Mouse (Mus musculus) E14TG2a.4 (cell line): ENCODE measurements at regions not wholly inside any gene's neighbourhood (a gene's known extent, or its start where the extent isn't known, plus 50 kb on each side); places are given as distances from the start of the nearest gene placed in this dataset.

Source experiments
- H3K27me3 ChIP-seq: 2 replicates; pipeline ENCODE4 v1.6.1; 2014; ENCODE audit warnings: low read length, control low read depth; ENCODE audit not compliant: insufficient read depth
- H3K36me3 ChIP-seq: 2 replicates; pipeline ENCODE4 v1.6.1; 2014; ENCODE audit warnings: low read length, control low read depth; ENCODE audit not compliant: insufficient read depth
- H3K4me1 ChIP-seq: replicated peaks from 2 replicates; pipeline ENCODE4 v1.6.1; 2014; ENCODE audit warnings: low read depth, low read length, control low read depth
- H3K4me3 ChIP-seq: replicated peaks from 2 replicates; pipeline ENCODE4 v1.5.1; 2014; ENCODE audit warnings: mild to moderate bottlenecking, low read length
- H3K9me3 ChIP-seq: 2 replicates; pipeline ENCODE4 v1.6.1; 2014; ENCODE audit warnings: low read length, control low read depth
- CTCF ChIP-seq: conservative IDR thresholded peaks from 2 replicates; pipeline ENCODE4 v1.5.1; 2014; ENCODE audit warnings: low read length
- NANOG ChIP-seq: IDR thresholded peaks from 2 replicates; pipeline ENCODE4 v1.6.1; 2014; ENCODE audit warnings: borderline replicate concordance, low read length, mixed read lengths
- POU5F1 ChIP-seq: IDR thresholded peaks from 2 replicates; pipeline ENCODE4 v1.6.1; 2014; ENCODE audit warnings: low read length, borderline replicate concordance

DNA sequence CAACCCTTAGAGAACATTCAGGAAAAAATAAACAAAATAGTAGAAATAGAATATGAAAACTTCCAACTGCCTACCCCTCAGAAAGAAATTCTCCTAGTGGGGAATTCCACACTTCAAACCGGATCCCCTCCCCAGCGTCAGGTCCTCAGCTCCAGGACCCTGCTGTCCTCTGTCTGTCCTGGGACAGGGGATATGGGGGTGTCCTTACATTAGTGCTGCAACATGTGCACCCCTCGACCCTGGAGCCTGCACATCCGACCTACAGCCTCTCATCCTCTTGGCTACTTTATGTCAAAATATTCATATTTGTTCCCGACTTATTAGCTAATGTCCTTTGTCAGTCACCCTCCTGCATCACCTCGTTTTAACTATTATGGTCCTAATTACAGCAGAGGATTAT is 106.0 kb upstream of the Mrps22 start:
- Histone ChIP-seq H3K36me3 (no peaks in the 10 kb centered on the region), H3K4me3 (no peak overlapping the region), H3K27me3 (peaks cover 7% of the 10 kb centered on the region; the same call in 1 of the 2 replicates), H3K4me1 (peaks cover 8% of the 10 kb centered on the region), H3K9me3 (no peaks in the 10 kb centered on the region)
- no peak for TF ChIP-seq POU5F1
- TF ChIP-seq CTCF, result no peak
- no peak for TF ChIP-seq NANOG

DNA sequence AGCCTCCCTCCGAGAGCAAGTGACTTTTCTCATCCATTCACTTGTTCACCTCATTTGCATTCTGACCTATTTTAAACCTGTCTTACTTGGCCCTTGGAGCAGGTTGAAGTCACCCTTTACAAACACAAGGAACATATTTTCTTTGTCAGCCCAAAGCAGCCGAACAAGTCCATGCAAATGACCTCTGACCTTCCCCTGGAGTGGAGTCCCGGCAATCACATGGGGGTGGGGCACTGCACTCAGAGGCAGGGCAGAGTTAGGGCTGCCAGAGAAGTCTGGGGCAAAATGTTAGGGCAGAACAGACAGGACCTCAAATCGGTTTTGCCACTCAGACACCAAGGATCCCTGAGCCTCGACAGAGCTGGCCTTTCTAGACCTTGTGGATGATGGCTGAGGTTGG is 102.7 kb upstream of the Mrps22 start:
- no peak overlapping the region for H3K4me3 ChIP-seq
- no peaks in the 10 kb centered on the region for H3K36me3 ChIP-seq
- H3K27me3 ChIP-seq, result peaks cover 7% of the 10 kb centered on the region; the same call in 1 of the 2 replicates
- H3K4me1 ChIP-seq, result peaks cover 8% of the 10 kb centered on the region
- H3K9me3 ChIP-seq, result no peaks in the 10 kb centered on the region
- TF ChIP-seq CTCF (no peak), POU5F1 (no peak), NANOG (no peak)

DNA sequence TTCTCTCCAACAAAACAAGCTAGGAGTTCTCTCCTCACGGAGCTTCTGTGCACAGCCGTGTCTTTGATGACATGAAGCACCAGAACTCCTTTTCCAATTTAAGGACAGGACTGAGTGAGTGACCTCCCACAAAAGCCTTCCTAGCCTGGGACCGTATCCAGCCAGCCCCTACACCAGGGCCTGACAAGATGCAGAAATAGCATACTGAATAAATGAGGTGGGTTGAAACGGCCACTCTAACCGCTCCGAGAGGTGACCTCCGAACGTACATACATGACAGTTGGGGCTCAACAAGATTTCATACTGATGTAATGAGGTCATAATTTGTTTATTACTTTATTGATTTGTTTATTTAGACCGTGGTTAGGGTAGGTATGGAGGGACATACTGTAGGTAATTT is 101.9 kb upstream of the Mrps22 start:
- TF ChIP-seq POU5F1 (no peak), NANOG (no peak), CTCF (no peak)
- Histone ChIP-seq H3K4me3 (no peak overlapping the region), H3K36me3 (no peaks in the 10 kb centered on the region), H3K4me1 (peaks cover 8% of the 10 kb centered on the region), H3K9me3 (no peaks in the 10 kb centered on the region), H3K27me3 (peaks cover 7% of the 10 kb centered on the region; the same call in 1 of the 2 replicates)

DNA sequence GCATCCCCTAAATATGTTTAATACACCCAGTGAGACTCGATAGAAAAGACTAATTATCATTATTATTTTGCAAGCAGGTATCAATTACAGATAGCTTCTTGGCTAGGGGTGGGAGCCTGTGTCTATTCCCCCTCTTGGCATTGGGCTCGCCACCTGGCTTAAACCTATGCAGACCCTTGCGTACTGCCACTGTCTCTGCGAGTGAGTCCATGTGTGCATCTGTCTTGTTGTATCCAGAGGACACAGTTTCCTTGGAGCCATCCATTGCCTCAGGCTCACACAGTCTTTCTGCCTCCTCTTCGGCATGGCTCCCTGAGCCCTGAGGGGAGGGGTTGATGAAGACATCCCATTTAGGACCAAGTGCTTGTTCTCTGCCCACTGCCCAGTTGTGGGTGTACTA is 99.1 kb upstream of the Mrps22 start:
- Histone ChIP-seq H3K9me3 (no peaks in the 10 kb centered on the region), H3K27me3 (peaks cover 3% of the 10 kb centered on the region; the same call in 1 of the 2 replicates), H3K36me3 (no peaks in the 10 kb centered on the region), H3K4me3 (no peak overlapping the region), H3K4me1 (peaks cover 5% of the 10 kb centered on the region)
- TF ChIP-seq CTCF (no peak), NANOG (no peak), POU5F1 (no peak)

DNA sequence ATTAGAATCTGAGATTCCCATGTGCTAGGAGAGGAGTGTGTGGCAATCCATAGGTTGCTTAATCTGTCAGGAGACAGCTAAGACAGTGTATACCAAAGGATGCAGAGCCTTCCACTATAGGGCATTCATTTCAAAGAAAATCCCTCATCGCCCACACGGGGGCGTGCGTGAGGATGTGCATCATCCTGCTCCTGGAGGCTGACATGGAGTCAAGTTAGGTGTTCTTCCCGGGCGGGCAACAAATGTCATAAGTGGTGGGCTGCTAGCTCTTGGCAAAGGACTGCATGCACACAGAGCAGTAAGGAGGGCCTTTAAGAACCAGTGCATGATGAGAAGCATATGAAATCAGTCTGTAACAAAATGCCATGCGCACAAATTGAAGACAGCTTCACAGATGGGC is 95.7 kb upstream of the Mrps22 start:
- no peaks in the 10 kb centered on the region for H3K4me1 ChIP-seq
- H3K9me3 ChIP-seq, result no peaks in the 10 kb centered on the region
- no peaks in the 10 kb centered on the region for H3K27me3 ChIP-seq
- no peak overlapping the region for H3K4me3 ChIP-seq
- TF ChIP-seq POU5F1 (no peak), CTCF (peak; percentile 37)
- no peaks in the 10 kb centered on the region for H3K36me3 ChIP-seq

DNA sequence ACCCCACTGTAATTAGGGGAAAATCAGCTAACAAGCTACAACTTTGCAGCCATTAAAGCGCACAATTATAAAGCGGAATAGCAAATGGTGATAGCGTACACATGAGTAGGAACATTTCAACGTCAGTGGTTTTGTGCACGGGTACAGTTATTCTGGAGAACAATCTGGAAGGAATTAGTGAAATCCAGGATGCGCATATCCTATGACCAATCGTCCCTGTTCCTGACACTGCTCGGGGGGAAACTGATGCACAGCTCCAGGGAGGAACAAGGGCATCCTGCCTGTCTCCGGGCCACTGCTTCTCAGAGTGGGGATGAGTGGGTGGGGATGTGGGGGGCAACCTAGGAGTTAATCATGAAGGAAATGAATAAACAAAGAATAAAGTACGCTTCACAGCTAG is 93.6 kb upstream of the Mrps22 start:
- Histone ChIP-seq H3K9me3 (peaks cover 3% of the 10 kb centered on the region; the same call in 1 of the 2 replicates), H3K4me3 (no peak overlapping the region), H3K36me3 (no peaks in the 10 kb centered on the region), H3K4me1 (no peaks in the 10 kb centered on the region), H3K27me3 (no peaks in the 10 kb centered on the region)
- TF ChIP-seq CTCF (no peak), NANOG (no peak), POU5F1 (no peak)

DNA sequence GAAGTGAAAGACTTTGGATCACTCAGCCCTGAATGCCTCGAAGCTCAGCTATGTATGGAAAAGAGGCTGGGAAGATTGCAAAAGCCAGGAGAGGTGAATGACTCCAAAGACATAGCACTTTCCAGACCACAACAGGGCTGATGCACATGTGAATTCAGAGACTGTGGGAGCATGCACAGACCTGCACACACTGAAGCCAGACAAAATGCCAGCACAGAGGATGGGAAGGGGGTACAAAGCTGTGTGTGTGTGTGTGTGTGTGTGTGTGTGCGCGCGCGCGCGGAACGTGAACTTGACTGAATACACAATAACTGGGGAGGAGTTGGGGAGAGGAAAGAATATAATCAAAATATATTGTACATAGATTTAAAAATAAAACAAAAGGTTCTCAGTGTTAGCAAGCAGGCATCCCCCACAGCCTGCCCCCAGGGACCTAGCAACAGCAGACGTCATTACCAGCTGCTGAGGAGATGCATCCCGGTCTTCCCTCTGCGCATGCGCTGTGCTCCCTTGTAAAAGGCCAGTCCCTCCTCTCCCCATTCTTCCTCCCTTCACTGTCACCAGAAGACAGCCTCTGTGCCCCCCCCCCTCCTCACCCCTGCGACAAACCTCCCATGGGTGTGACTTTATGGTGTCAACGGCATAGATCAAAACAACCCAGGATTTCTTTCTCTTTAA is 89.5 kb upstream of the Mrps22 start:
- H3K36me3 ChIP-seq, result no peaks in the 10 kb centered on the region

DNA sequence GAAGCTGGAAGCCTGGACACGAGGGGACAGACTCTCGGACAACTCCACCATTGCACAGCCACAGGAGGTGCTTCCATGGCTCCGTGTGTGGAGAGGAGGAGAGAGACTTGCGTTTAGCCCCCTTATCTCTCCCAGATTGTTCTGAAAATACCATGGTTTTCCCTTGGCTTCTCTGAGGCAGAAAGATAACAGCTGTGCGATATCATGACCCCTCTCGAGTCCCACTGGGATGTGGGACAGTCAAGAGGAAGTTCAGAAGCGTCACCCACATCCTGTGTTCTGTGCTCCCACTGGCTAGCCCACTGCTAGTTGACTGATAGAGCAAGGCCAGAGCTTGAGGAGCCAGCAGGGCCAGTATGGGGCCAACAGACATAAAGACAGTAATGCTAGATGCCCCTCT is 84.1 kb upstream of the Mrps22 start:
- Histone ChIP-seq H3K4me1 (no peaks in the 10 kb centered on the region), H3K36me3 (no peaks in the 10 kb centered on the region), H3K4me3 (no peak overlapping the region), H3K27me3 (no peaks in the 10 kb centered on the region), H3K9me3 (peaks cover 31% of the 10 kb centered on the region)
- no peak for TF ChIP-seq NANOG
- TF ChIP-seq CTCF, result no peak
- TF ChIP-seq POU5F1, result no peak

More for the DNA sequence above, 89.5 kb upstream of the Mrps22 start:
- no peaks in the 10 kb centered on the region for H3K4me1 ChIP-seq
- H3K27me3 ChIP-seq, result no peaks in the 10 kb centered on the region
- no peak overlapping the region for H3K4me3 ChIP-seq
- peaks cover 11% of the 10 kb centered on the region for H3K9me3 ChIP-seq
- TF ChIP-seq POU5F1 (no peak), CTCF (no peak), NANOG (no peak)

DNA sequence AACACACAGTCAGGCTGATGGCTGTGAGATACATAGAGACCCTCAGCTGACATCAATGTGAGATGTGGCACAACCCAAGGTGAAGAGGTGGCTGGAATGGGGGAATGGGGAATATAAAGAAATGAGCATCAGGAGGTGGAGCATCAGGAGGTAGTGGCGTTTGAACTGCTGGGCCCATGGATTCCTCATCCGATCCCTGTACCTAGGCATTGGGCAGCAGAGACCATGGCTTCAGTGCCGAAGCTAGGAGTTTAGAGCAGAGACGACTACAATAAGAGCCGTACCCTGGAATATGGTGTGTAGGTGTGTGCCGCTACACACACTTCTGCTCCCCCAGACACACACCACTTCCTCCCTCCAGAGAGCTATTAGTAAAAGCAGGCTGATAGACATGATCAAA is 82.9 kb upstream of the Mrps22 start:
- Histone ChIP-seq H3K4me3 (no peak overlapping the region), H3K36me3 (no peaks in the 10 kb centered on the region), H3K4me1 (no peaks in the 10 kb centered on the region), H3K27me3 (no peaks in the 10 kb centered on the region), H3K9me3 (peaks cover 31% of the 10 kb centered on the region)
- TF ChIP-seq CTCF, result no peak
- no peak for TF ChIP-seq POU5F1
- TF ChIP-seq NANOG, result no peak
